Mouse (Mus musculus) gastrocnemius, postnatal 14 days (tissue): ENCODE results near the gene Gm12185. TPM values are rescaled to one million over a fixed set of nuclear protein-coding genes. Genes with fewer than 3 reads are reported as not detected.
"Not testable (repeated sequence)": the region's sequence is repeated elsewhere in the genome, so short reads cannot be mapped to it uniquely, and the experiment has no call there.

Experiments used
- DNase-seq: peaks from one replicate; pipeline ENCODE4 v3.0.0; 2021; ENCODE audit warnings: mixed read lengths
- intact Hi-C: fragments of 180-260 bp; cut with DNase I; formaldehyde crosslinking; loops from one replicate; pipeline ENCODE4 v1.15.1; 2025; ENCODE audit warnings: low total_unique reads
- long read RNA-seq, 2 experiments: library from polyadenylated mRNA; stranded (forward); transcript quantifications; one replicate each; pipeline ENCODE4 v2.0.0; 2021
- total RNA-seq, 2 experiments: library from RNA; stranded (reverse); gene quantifications; 2 replicates each; pipeline ENCODE4 v1.2.3; 2021

The Gm12185 gene
- total RNA-seq = under 1 TPM; 0.13 to 0.47 TPM
- long read RNA-seq, experiment 1 = 0 reads
- long read RNA-seq, experiment 2 = 0 reads

GRCm38 (mm10) chr11:48991740-48992520, at the start of gene Gm12185:
Gene Gm12185 (minus strand): TSS chr11:48992226.
- intact Hi-C loops = not testable (repeated sequence)

GRCm38 (mm10) chr11:49012074-49012473, 20.0 kb upstream of the Gm12185 start:
- intact Hi-C loops = not testable (repeated sequence)

More at GRCm38 (mm10) chr11:48991740-48992520, at the start of gene Gm12185:
- not testable (repeated sequence) for DNase-seq

GRCm38 (mm10) chr11:49006785-49007184, 14.8 kb upstream of the Gm12185 start:
- intact Hi-C loops, DNase-seq: not testable (repeated sequence)

More at GRCm38 (mm10) chr11:49012074-49012473, 20.0 kb upstream of the Gm12185 start:
- DNase-seq = not testable (repeated sequence)

- intact Hi-C loops, DNase-seq: not testable (repeated sequence)
Observed at GRCm38 (mm10) chr11:49006317-49006716, 14.3 kb upstream of the Gm12185 start.

GRCm38 (mm10) chr11:49000411-49000810, 8.4 kb upstream of the Gm12185 start:
- intact Hi-C loops = not testable (repeated sequence)

GRCm38 (mm10) chr11:48994018-48994417, 2.0 kb upstream of the Gm12185 start, which contains the start of gene Tgtp1:
Gene Tgtp1 (minus strand): TSS chr11:48994172.
- DNase-seq, intact Hi-C loops: not testable (repeated sequence)

More at GRCm38 (mm10) chr11:49000411-49000810, 8.4 kb upstream of the Gm12185 start:
- DNase-seq = not testable (repeated sequence)

GRCm38 (mm10) chr11:48993296-48993695, 1.3 kb upstream of the Gm12185 start:
- DNase-seq, intact Hi-C loops: not testable (repeated sequence)

- DNase-seq, intact Hi-C loops: not testable (repeated sequence)
Observed at GRCm38 (mm10) chr11:48989981-48990380, 2.0 kb downstream of the Gm12185 start.

GRCm38 (mm10) chr11:48988219-48988618, 3.8 kb downstream of the Gm12185 start:
- DNase-seq, intact Hi-C loops: not testable (repeated sequence)

- intact Hi-C loops, DNase-seq: not testable (repeated sequence)
Observed at GRCm38 (mm10) chr11:48982848-48983247, 9.2 kb downstream of the Gm12185 start.

GRCm38 (mm10) chr11:48980052-48980451, 12.0 kb downstream of the Gm12185 start:
- DNase-seq, intact Hi-C loops: not testable (repeated sequence)

- intact Hi-C loops, DNase-seq: not testable (repeated sequence)
Observed at GRCm38 (mm10) chr11:48979251-48979650, 12.8 kb downstream of the Gm12185 start, which contains the start of gene 9930111J21Rik1. Gene 9930111J21Rik1 (minus strand): TSS chr11:48979398.

GRCm38 (mm10) chr11:48978240-48978939, 13.6 kb downstream of the Gm12185 start, which contains the start of gene Olfr56:
Gene Olfr56 (plus strand): TSS chr11:48978889.
- DNase-seq, intact Hi-C loops: not testable (repeated sequence)

GRCm38 (mm10) chr11:48974686-48975085, 17.3 kb downstream of the Gm12185 start:
- DNase-seq, intact Hi-C loops: not testable (repeated sequence)

GRCm38 (mm10) chr11:48946090-48946489, 45.9 kb downstream of the Gm12185 start, which contains the start of gene Psme2b:
Gene Psme2b (minus strand): TSS chr11:48946190.
- DNase-seq, intact Hi-C loops: not testable (repeated sequence)

GRCm38 (mm10) chr11:48939286-48939685, 52.7 kb downstream of the Gm12185 start:
- intact Hi-C loops, DNase-seq: not testable (repeated sequence)

- DNase-seq, intact Hi-C loops: not testable (repeated sequence)
Observed at GRCm38 (mm10) chr11:48935291-48935690, 56.7 kb downstream of the Gm12185 start.

GRCm38 (mm10) chr11:48933923-48934322, 58.1 kb downstream of the Gm12185 start:
- DNase-seq, intact Hi-C loops: not testable (repeated sequence)

- intact Hi-C loops = not testable (repeated sequence)
Observed at GRCm38 (mm10) chr11:48933422-48933821, 58.6 kb downstream of the Gm12185 start.

GRCm38 (mm10) chr11:48928068-48928467, 64.0 kb downstream of the Gm12185 start:
- intact Hi-C loops = not testable (repeated sequence)

More at GRCm38 (mm10) chr11:48933422-48933821, 58.6 kb downstream of the Gm12185 start:
- not testable (repeated sequence) for DNase-seq

More at GRCm38 (mm10) chr11:48928068-48928467, 64.0 kb downstream of the Gm12185 start:
- not testable (repeated sequence) for DNase-seq
